Mouse (Mus musculus): ENCODE measurements around the gene Tmx4. TPM values are rescaled to one million over a fixed set of nuclear protein-coding genes. Genes with fewer than 3 reads are reported as not detected.
A peak's percentile ranks its signal among the peaks of the same experiment; 100 is the strongest.

Tmx4 gene
- total and polyA plus RNA-seq, 3 experiments = 8.3 to 9.5 TPM; not detected in 1

GRCm38 (mm10) chr2:134643514-134644300 lies at the start of gene Tmx4 (continued):
- no peak for TF ChIP-seq MAZ (IDR thresholded peaks at IDR 0.05; ENCODE audit: low read depth, low read length)
- TF ChIP-seq NRF1 (IDR thresholded peaks at IDR 0.05; ENCODE audit: insufficient read depth, low read depth, low read length, poor library complexity, severe bottlenecking) = peak; percentile 80
- no peak for TF ChIP-seq MAFK (IDR thresholded peaks at IDR 0.05; ENCODE audit: borderline replicate concordance, low read depth, low read length)
- no peak for TF ChIP-seq BHLHE40 (IDR thresholded peaks at IDR 0.05; ENCODE audit: borderline replicate concordance, low read depth, low read length)

- Histone ChIP-seq H3K9me3 (replicated peaks; ENCODE audit: insufficient read depth, low read length) (no peaks in the 10 kb centered on the region), H3K27me3 (ENCODE audit: control insufficient read depth in 1 of 2, insufficient read depth in 2 of 2, low read length in 2 of 2) (no peaks in the 10 kb centered on the region), H3K27ac (ENCODE audit: control insufficient read depth, low read depth, low read length) (no peak overlapping the region), H3K4me1 (ENCODE audit: control insufficient read depth in 1 of 2, insufficient read depth in 2 of 2, low read length in 2 of 2) (peaks cover under 1 to 11% of the 10 kb centered on the region in 2 experiments), H3K79me2 (ENCODE audit: control insufficient read depth, insufficient read depth, low read length, poor library complexity) (no peaks in the 10 kb centered on the region), H3K4me3 (ENCODE audit: control insufficient read depth in 1 of 2, insufficient read depth in 1 of 2, low read depth in 2 of 2, low read length in 2 of 2) (no peak overlapping the region), H3K9ac (ENCODE audit: control insufficient read depth, low read depth, low read length, poor library complexity, severe bottlenecking) (no peak overlapping the region), H3K36me3 (ENCODE audit: control insufficient read depth in 1 of 2, insufficient read depth in 2 of 2, low read length in 2 of 2) (peaks cover 0 to 8% of the 10 kb centered on the region in 2 experiments; a peak in 2 of 4 replicates)
- no peak for DNase-seq (ENCODE audit: low read depth, low spot score)
- TF ChIP-seq ZMIZ1 (IDR thresholded peaks at IDR 0.05; ENCODE audit: low read depth, low read length) (no peak), POLR2AphosphoS2 (IDR thresholded peaks at IDR 0.05; ENCODE audit: low read length) (no peak), UBTF (IDR thresholded peaks at IDR 0.05; ENCODE audit: borderline replicate concordance, insufficient read depth, low read depth, low read length) (no peak), BHLHE40 (IDR thresholded peaks at IDR 0.05; ENCODE audit: borderline replicate concordance, low read depth, low read length) (no peak), MAX (IDR thresholded peaks at IDR 0.05; ENCODE audit: low read length) (no peak), SIN3A (IDR thresholded peaks at IDR 0.05; ENCODE audit: low read length) (no peak), JUND (IDR thresholded peaks at IDR 0.05; ENCODE audit: low read depth, low read length) (no peak), CHD1 (IDR thresholded peaks at IDR 0.05; ENCODE audit: low read depth, low read length) (no peak), GABPA (IDR thresholded peaks at IDR 0.05; ENCODE audit: low read depth, low read length) (no peak), POLR2AphosphoS5 (IDR thresholded peaks at IDR 0.05; ENCODE audit: borderline replicate concordance, low read depth, low read length) (no peak)
Observed at GRCm38 (mm10) chr2:134692125-134692524, 48.2 kb upstream of the Tmx4 start.

GRCm38 (mm10) chr2:134691055-134691454 lies 47.1 kb upstream of the Tmx4 start:
- peaks cover 0 to 2% of the 10 kb centered on the region in 2 experiments; a peak in 1 of 4 replicates for H3K4me1 ChIP-seq (ENCODE audit: control insufficient read depth in 1 of 2, insufficient read depth in 2 of 2, low read length in 2 of 2)
- DNase-seq (ENCODE audit: low read depth, low spot score) = no peak
- no peak overlapping the region for H3K27ac ChIP-seq (ENCODE audit: control insufficient read depth, low read depth, low read length)
- no peaks in the 10 kb centered on the region for H3K27me3 ChIP-seq (ENCODE audit: control insufficient read depth in 1 of 2, insufficient read depth in 2 of 2, low read length in 2 of 2)
- no peaks in the 10 kb centered on the region; a peak in 1 of 4 replicates for H3K36me3 ChIP-seq (ENCODE audit: control insufficient read depth in 1 of 2, insufficient read depth in 2 of 2, low read length in 2 of 2)
- H3K4me3 ChIP-seq (ENCODE audit: control insufficient read depth in 1 of 2, insufficient read depth in 1 of 2, low read depth in 2 of 2, low read length in 2 of 2) = no peak overlapping the region
- no peaks in the 10 kb centered on the region for H3K79me2 ChIP-seq (ENCODE audit: control insufficient read depth, insufficient read depth, low read length, poor library complexity)
- no peaks in the 10 kb centered on the region for H3K9me3 ChIP-seq (replicated peaks; ENCODE audit: insufficient read depth, low read length)
- no peak for TF ChIP-seq POLR2AphosphoS2 (IDR thresholded peaks at IDR 0.05; ENCODE audit: low read length)
- TF ChIP-seq GATA1 (IDR thresholded peaks at IDR 0.05; ENCODE audit: low read depth, low read length) = no peak
- TF ChIP-seq POLR2AphosphoS5 (IDR thresholded peaks at IDR 0.05; ENCODE audit: borderline replicate concordance, low read depth, low read length) = no peak
- TF ChIP-seq MEF2A (IDR thresholded peaks at IDR 0.05; ENCODE audit: extremely low read depth, insufficient replicate concordance, low read depth, low read length, poor library complexity, severe bottlenecking) = no peak
- TF ChIP-seq MYC (IDR thresholded peaks at IDR 0.05; ENCODE audit: low read depth, low read length) = no peak
- TF ChIP-seq MAZ (IDR thresholded peaks at IDR 0.05; ENCODE audit: low read depth, low read length) = no peak
- no peak for TF ChIP-seq ETS1 (IDR thresholded peaks at IDR 0.05; ENCODE audit: low read depth, low read length)
- no peak for TF ChIP-seq USF2 (IDR thresholded peaks at IDR 0.05; ENCODE audit: borderline replicate concordance in 1 of 2, insufficient read depth in 1 of 2, low read depth in 1 of 2, low read length in 2 of 2)
- TF ChIP-seq CTCF (IDR thresholded peaks at IDR 0.05 in 2 of 3, conservative IDR thresholded peaks at IDR 0.05 in 1 of 3; ENCODE audit: control insufficient read depth in 1 of 3, insufficient read depth in 1 of 3, low read depth in 2 of 3, low read length in 3 of 3, poor library complexity in 1 of 3, severe bottlenecking in 1 of 3) = no peak
- TF ChIP-seq MAX (IDR thresholded peaks at IDR 0.05; ENCODE audit: low read length) = no peak
- TF ChIP-seq RAD21 (IDR thresholded peaks at IDR 0.05; ENCODE audit: low read depth, low read length) = no peak
- no peak for TF ChIP-seq ZMIZ1 (IDR thresholded peaks at IDR 0.05; ENCODE audit: low read depth, low read length)
- no peak for TF ChIP-seq POLR2A (IDR thresholded peaks at IDR 0.05; ENCODE audit: control insufficient read depth in 1 of 2, insufficient read depth in 1 of 2, low read depth in 1 of 2, low read length in 2 of 2, poor library complexity in 1 of 2)
- H3K9ac ChIP-seq (ENCODE audit: control insufficient read depth, low read depth, low read length, poor library complexity, severe bottlenecking) = no peak overlapping the region

Data from MEL (cell line).